Mouse (Mus musculus) heart, adult 2 months (tissue): ENCODE results near the gene Gm7544. TPM values are rescaled to one million over a fixed set of nuclear protein-coding genes. Genes with fewer than 3 reads are reported as not detected.
"Not testable (repeated sequence)": the region's sequence is repeated elsewhere in the genome, so short reads cannot be mapped to it uniquely, and the experiment has no call there.

Experiments
- DNase-seq, 2 experiments: peaks; one replicate each; pipeline ENCODE4 v3.0.0; 2021
- H3K27ac ChIP-seq: fragments of 200-600 bp; 2 replicates; pipeline ENCODE4 v1.8.1; 2022
- H3K27me3 ChIP-seq: fragments of 200-500 bp; 2 replicates; pipeline ENCODE4 v1.6.1; 2012; ENCODE audit warnings: mild to moderate bottlenecking, low read length, inconsistent platforms, mixed read lengths; ENCODE audit not compliant: control insufficient read depth, insufficient read depth
- H3K36me3 ChIP-seq: fragments of 200-500 bp; 2 replicates; pipeline ENCODE4 v1.6.1; 2012; ENCODE audit warnings: low read length, inconsistent platforms; ENCODE audit not compliant: control insufficient read depth, insufficient read depth
- H3K4me1 ChIP-seq: fragments of 200-500 bp; 2 replicates; pipeline ENCODE4 v1.6.1; 2011; ENCODE audit warnings: low read length; ENCODE audit not compliant: control insufficient read depth, insufficient read depth
- H3K4me3 ChIP-seq: fragments of 200-600 bp; 2 replicates; pipeline ENCODE4 v1.8.1; 2022
- H3K79me2 ChIP-seq: fragments of 200-500 bp; replicated peaks from 2 replicates; pipeline ENCODE4 v1.6.1; 2012; ENCODE audit warnings: mild to moderate bottlenecking, inconsistent platforms, low read length, moderate library complexity, mixed read lengths; ENCODE audit not compliant: control insufficient read depth, insufficient read depth
- H3K9ac ChIP-seq: fragments of 200-500 bp; 2 replicates; pipeline ENCODE4 v1.6.1; 2012; ENCODE audit warnings: low read depth, mild to moderate bottlenecking, control low read depth, inconsistent platforms, low read length, mixed read lengths
- CTCF ChIP-seq: fragments of 200-600 bp; IDR thresholded peaks from 2 replicates; pipeline ENCODE4 v1.8.1; 2022; ENCODE audit warnings: antibody characterized with exemption, mild to moderate bottlenecking, moderate library complexity
- EP300 ChIP-seq: fragments of 200-500 bp; IDR thresholded peaks from 2 replicates; pipeline ENCODE4 v1.6.1; 2011; ENCODE audit warnings: low read depth, low read length, control low read depth; ENCODE audit not compliant: insufficient read depth
- POLR2A ChIP-seq: fragments of 200-500 bp; IDR thresholded peaks from 2 replicates; pipeline ENCODE4 v1.6.1; 2011; ENCODE audit warnings: mild to moderate bottlenecking, low read depth, low read length, control low read depth; ENCODE audit not compliant: insufficient read depth
- WGBS: fragments of 180-500 bp; shearing (Covaris S2); methylation state at CpG from one replicate; pipeline ENCODE4 v1.1.7; 2018; 5-methylcytosine and 5-hydroxymethylcytosine counted together
- intact Hi-C: fragments of 180-260 bp; cut with DNase I; formaldehyde crosslinking; loops from one replicate; pipeline ENCODE4 v1.15.1; 2025
- polyA plus RNA-seq: library from polyadenylated mRNA; depleted of rRNA; stranded (reverse); fragments of >200 nt; gene quantifications from 2 replicates; pipeline ENCODE4 v1.2.3, GENCODE M21; 2012
- total RNA-seq, 2 experiments: library from RNA; stranded (reverse); gene quantifications; 2 replicates each; pipeline ENCODE4 v1.2.3; 2021

The Gm7544 gene
- total and polyA plus RNA-seq, 3 experiments, result not detected

DNA sequence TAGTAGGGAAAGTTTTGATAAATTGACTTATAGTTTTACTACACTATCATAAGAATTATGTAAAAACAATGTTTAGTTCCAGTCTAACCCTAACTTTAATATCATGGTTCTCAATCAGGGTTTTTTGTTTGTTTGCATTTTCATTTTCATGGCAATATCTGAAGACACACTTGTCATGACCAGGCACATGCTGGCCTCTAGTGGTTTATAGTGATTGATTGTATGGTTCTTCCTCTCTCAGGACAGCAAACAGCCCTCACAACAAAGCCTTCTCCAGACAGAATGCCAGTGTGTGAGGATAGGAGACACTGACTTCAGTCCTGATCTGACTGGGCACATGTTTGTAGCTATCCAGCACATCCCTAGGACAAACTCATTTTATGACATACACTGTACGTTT is 17.4 kb upstream of the Gm7544 start:
- TF ChIP-seq POLR2A (no peak), CTCF (peak; percentile 29)
- Histone ChIP-seq H3K4me1 (peaks cover 3% of the 10 kb centered on the region), H3K27me3 (no peaks in the 10 kb centered on the region), H3K4me3 (no peak overlapping the region), H3K9ac (no peak overlapping the region), H3K79me2 (no peaks in the 10 kb centered on the region), H3K36me3 (no peaks in the 10 kb centered on the region), H3K27ac (no peak overlapping the region)
- WGBS, result 78% methylated on average over 1 of the region's 1 CpGs
- intact Hi-C loops, result no loop called here
- no peak for DNase-seq

- H3K9ac ChIP-seq, result no peak overlapping the region
- DNase-seq, result peak; percentile 18 to 23
- no peaks in the 10 kb centered on the region for H3K27me3 ChIP-seq
- intact Hi-C loops, result no loop called here
- peaks cover 3% of the 10 kb centered on the region for H3K4me1 ChIP-seq
- no peak overlapping the region; the same call in 1 of the 2 replicates for H3K27ac ChIP-seq
- H3K36me3 ChIP-seq, result no peaks in the 10 kb centered on the region
- H3K4me3 ChIP-seq, result no peak overlapping the region
- 2% methylated on average over 4 of the region's 4 CpGs for WGBS
- H3K79me2 ChIP-seq, result no peaks in the 10 kb centered on the region
- no peak for TF ChIP-seq EP300
- no peak for TF ChIP-seq POLR2A
- TF ChIP-seq CTCF, result no peak
Observed at GRCm38 (mm10) chr1:82972046-82972445, 16.2 kb upstream of the Gm7544 start.

- no peaks in the 10 kb centered on the region for H3K79me2 ChIP-seq
- H3K27ac ChIP-seq, result no peak overlapping the region
- no peaks in the 10 kb centered on the region for H3K36me3 ChIP-seq
- 67% methylated on average over 3 of the region's 3 CpGs for WGBS
- no peak overlapping the region for H3K4me3 ChIP-seq
- DNase-seq, result no peak
- TF ChIP-seq EP300 (no peak), POLR2A (no peak), CTCF (no peak)
- H3K9ac ChIP-seq, result no peak overlapping the region
- no peaks in the 10 kb centered on the region for H3K27me3 ChIP-seq
- H3K4me1 ChIP-seq, result no peaks in the 10 kb centered on the region
- intact Hi-C loops, result no loop called here
Observed at GRCm38 (mm10) chr1:82966413-82966812, 10.6 kb upstream of the Gm7544 start.

DNA sequence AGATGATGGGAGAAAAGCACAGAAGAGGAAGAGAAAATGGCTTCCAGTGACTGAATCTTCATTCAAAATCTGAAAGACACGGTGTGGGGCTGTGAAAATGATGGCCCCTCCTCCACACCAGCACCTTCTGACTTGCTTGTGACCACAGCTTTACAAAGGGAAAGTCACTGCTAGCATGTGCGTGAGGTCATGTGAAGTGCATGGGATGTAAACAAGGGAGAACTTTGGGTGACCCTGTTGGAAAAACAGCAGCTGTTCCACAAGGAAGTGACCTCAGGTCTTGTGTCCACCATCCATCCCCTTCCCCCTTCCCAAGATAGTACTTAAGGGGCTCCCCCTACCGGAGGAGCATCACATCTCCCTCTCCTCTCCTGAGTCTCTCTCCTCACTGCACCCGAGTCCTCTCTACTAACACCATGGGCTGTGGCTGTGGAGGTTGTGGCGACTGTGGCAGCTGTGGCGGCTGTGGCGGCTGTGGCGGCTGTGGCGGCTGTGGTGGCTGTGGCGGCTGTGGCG is 4.1 kb upstream of the Gm7544 start, which contains the start of gene Gm47955:
TSS of gene Gm47955 (plus strand) at position 417 of the 516 bp plus-strand sequence.
- H3K27ac ChIP-seq, result no peak within 1 kb of the TSS
- TF ChIP-seq POLR2A (no peak), EP300 (no peak), CTCF (no peak)
- intact Hi-C loops, result no loop called here
- no peaks in the 10 kb centered on the region for H3K4me1 ChIP-seq
- H3K4me3 ChIP-seq, result no peak within 1 kb of the TSS
- DNase-seq, result no peak
- H3K27me3 ChIP-seq, result no peaks in the 10 kb centered on the region
- no peaks in the 10 kb centered on the region for H3K79me2 ChIP-seq
- no peaks in the 10 kb centered on the region for H3K36me3 ChIP-seq
- 79% methylated on average over 11 of the region's 11 CpGs for WGBS
- no peak within 1 kb of the TSS for H3K9ac ChIP-seq

DNA sequence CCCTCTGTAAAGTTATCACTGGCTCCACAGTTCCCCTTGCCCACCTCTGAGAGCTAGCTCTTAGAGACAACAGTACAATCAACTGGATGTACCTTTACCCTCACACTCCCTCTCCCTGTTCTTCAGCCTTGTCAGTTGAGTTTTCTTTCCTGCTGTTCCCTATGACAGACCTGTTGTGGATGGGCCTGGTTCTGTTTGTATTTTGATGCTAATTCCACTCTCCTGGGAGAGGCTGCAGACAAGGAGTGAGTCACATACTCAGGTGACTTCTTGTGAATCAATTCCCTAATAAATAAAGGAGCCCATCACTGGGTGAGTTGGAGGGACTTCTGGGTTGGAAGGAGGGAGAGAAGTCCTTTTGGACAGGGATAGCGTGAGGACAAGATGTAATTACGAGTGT is 7.2 kb downstream of the Gm7544 start:
- H3K36me3 ChIP-seq, result no peaks in the 10 kb centered on the region
- H3K4me3 ChIP-seq, result no peak overlapping the region
- H3K27ac ChIP-seq, result no peak overlapping the region
- 91% methylated on average over 2 of the region's 2 CpGs for WGBS
- no peak for DNase-seq
- no peaks in the 10 kb centered on the region for H3K4me1 ChIP-seq
- TF ChIP-seq EP300 (no peak), CTCF (no peak), POLR2A (no peak)
- H3K79me2 ChIP-seq, result no peaks in the 10 kb centered on the region
- intact Hi-C loops, result no loop called here
- H3K9ac ChIP-seq, result no peak overlapping the region
- H3K27me3 ChIP-seq, result no peaks in the 10 kb centered on the region

- H3K79me2 ChIP-seq, H3K27me3 ChIP-seq, H3K9ac ChIP-seq, H3K27ac ChIP-seq, H3K4me1 ChIP-seq, H3K36me3 ChIP-seq, H3K4me3 ChIP-seq, intact Hi-C loops, DNase-seq: not testable (repeated sequence)
- WGBS, result 100% methylated on average over 2 of the region's 2 CpGs
Observed at GRCm38 (mm10) chr1:82946029-82946428, 9.8 kb downstream of the Gm7544 start.

- H3K4me1 ChIP-seq, H3K27me3 ChIP-seq, H3K4me3 ChIP-seq, H3K79me2 ChIP-seq, H3K27ac ChIP-seq, intact Hi-C loops, H3K36me3 ChIP-seq, H3K9ac ChIP-seq, DNase-seq: not testable (repeated sequence)
- no CpG with 5 or more reads among the region's 6 CpGs for WGBS
Observed at GRCm38 (mm10) chr1:82943295-82943694, 12.5 kb downstream of the Gm7544 start, which contains the start of gene A030003K21Rik. Gene A030003K21Rik (minus strand): TSS chr1:82943388.

DNA sequence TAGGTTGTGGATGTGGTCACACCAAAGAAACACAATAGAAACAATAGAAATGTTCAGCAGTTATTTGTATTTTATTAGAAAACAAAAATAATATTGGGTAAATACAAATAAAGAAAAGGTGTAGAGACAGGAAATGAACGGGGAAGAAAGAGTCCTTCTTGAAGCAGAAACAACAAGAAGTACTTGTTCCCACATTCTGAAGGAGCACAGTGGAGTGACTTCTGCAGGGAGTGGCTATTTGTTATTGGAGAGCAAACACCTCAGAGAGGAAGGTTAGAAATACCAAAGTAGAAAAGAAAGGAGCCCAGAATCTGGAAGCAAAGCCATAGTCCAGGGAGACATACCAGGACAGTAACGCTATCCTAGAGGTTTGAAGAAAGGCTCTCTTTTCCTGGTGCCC is 13.3 kb downstream of the Gm7544 start:
- H3K4me3 ChIP-seq, DNase-seq, intact Hi-C loops, H3K27me3 ChIP-seq, H3K36me3 ChIP-seq, H3K79me2 ChIP-seq, H3K4me1 ChIP-seq, H3K9ac ChIP-seq, H3K27ac ChIP-seq: not testable (repeated sequence)
- 77% methylated on average over 2 of the region's 2 CpGs for WGBS
